Mouse (Mus musculus): ENCODE measurements around the gene Gm48551. TPM values are rescaled to one million over a fixed set of nuclear protein-coding genes. Genes with fewer than 3 reads are reported as not detected.

Gene Gm48551
- polyA plus RNA-seq, 1 experiment: 2.1 TPM

- TF ChIP-seq POLR2A (IDR thresholded peaks at IDR 0.05; ENCODE audit: low read depth, low read length): no peak
- TF ChIP-seq CTCF (conservative IDR thresholded peaks at IDR 0.05; ENCODE audit: insufficient read depth, insufficient read length, low read depth, low read length): no peak
- H3K27ac ChIP-seq (ENCODE audit: insufficient read depth, low read depth, low read length): peak overlapping the region; percentile 8; the same call in 1 of the 2 replicates
- no peaks in the 10 kb centered on the region for H3K36me3 ChIP-seq (ENCODE audit: control insufficient read depth, insufficient read depth, low read length)
- 61% methylated on average over 6 of the region's 6 CpGs for WGBS
- H3K4me1 ChIP-seq (ENCODE audit: control insufficient read depth, insufficient read depth, low read length): peaks cover 18% of the 10 kb centered on the region; the same call in 1 of the 2 replicates
- H3K27me3 ChIP-seq (replicated peaks; ENCODE audit: control insufficient read depth, insufficient read depth, low read length): no peaks in the 10 kb centered on the region
- no peak for DNase-seq
- H3K4me3 ChIP-seq (ENCODE audit: insufficient read depth, low read depth, low read length): no peak overlapping the region
Observed at GRCm38 (mm10) chr10:81392270-81392669, 8.0 kb downstream of the Gm48551 start.

- Histone ChIP-seq H3K4me3 (ENCODE audit: insufficient read depth, low read depth, low read length) (peak within 1 kb of the TSS; percentile 44), H3K36me3 (ENCODE audit: control insufficient read depth, insufficient read depth, low read length) (no peaks in the 10 kb centered on the region), H3K4me1 (ENCODE audit: control insufficient read depth, insufficient read depth, low read length) (peaks cover 18% of the 10 kb centered on the region; the same call in 1 of the 2 replicates), H3K27ac (ENCODE audit: insufficient read depth, low read depth, low read length) (peak within 1 kb of the TSS; percentile 57), H3K27me3 (replicated peaks; ENCODE audit: control insufficient read depth, insufficient read depth, low read length) (no peaks in the 10 kb centered on the region)
- DNase-seq: peak; percentile 90
- TF ChIP-seq POLR2A (IDR thresholded peaks at IDR 0.05; ENCODE audit: low read depth, low read length) (no peak), CTCF (conservative IDR thresholded peaks at IDR 0.05; ENCODE audit: insufficient read depth, insufficient read length, low read depth, low read length) (no peak)
- 30% methylated on average over 14 of the region's 14 CpGs for WGBS
Observed at GRCm38 (mm10) chr10:81392781-81393185, 8.5 kb downstream of the Gm48551 start, which contains the start of gene Smim24. TSS of gene Smim24 (plus strand) at chr10:81393051.

DNA sequence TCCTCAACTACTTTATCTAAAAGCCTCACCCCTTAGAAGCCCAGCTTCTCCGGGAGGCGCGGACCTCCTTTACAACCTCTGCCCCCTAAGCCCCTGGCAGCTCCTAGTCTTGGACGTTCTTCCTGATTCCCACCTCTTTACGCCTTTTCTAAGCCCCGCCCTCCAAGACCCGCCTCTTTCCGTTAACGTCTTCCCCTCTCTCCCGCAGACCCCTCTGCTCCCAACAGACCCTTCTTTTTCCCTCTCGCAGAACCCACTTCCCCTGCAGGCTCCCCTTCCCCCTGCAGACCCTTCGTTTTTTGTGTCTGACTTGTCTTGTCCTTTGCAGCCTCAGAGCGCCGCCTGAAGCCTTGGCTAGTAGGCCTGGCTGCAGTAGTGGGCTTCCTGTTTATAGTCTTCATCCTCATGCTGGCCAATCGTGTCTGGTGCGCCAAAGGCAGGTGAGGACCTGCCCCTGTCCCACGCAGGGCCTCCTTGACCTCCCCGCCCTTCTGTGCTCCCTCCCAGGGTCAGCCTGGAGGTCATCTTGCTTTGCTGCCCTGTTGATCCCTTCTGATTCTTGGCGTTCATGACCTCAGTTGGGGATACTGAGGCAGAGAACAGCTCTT lies 9.3 kb downstream of the Gm48551 start:
- TF ChIP-seq CTCF (conservative IDR thresholded peaks at IDR 0.05; ENCODE audit: insufficient read depth, insufficient read length, low read depth, low read length) (no peak), POLR2A (IDR thresholded peaks at IDR 0.05; ENCODE audit: low read depth, low read length) (no peak)
- peak; percentile 62 for DNase-seq
- Histone ChIP-seq H3K27me3 (replicated peaks; ENCODE audit: control insufficient read depth, insufficient read depth, low read length) (no peaks in the 10 kb centered on the region), H3K4me1 (ENCODE audit: control insufficient read depth, insufficient read depth, low read length) (peaks cover 18% of the 10 kb centered on the region; the same call in 1 of the 2 replicates), H3K4me3 (ENCODE audit: insufficient read depth, low read depth, low read length) (peak overlapping the region; percentile 44), H3K27ac (ENCODE audit: insufficient read depth, low read depth, low read length) (peak overlapping the region; percentile 29; the same call in 1 of the 2 replicates), H3K36me3 (ENCODE audit: control insufficient read depth, insufficient read depth, low read length) (no peaks in the 10 kb centered on the region)
- WGBS: 7% methylated on average over 19 of the region's 19 CpGs

DNA sequence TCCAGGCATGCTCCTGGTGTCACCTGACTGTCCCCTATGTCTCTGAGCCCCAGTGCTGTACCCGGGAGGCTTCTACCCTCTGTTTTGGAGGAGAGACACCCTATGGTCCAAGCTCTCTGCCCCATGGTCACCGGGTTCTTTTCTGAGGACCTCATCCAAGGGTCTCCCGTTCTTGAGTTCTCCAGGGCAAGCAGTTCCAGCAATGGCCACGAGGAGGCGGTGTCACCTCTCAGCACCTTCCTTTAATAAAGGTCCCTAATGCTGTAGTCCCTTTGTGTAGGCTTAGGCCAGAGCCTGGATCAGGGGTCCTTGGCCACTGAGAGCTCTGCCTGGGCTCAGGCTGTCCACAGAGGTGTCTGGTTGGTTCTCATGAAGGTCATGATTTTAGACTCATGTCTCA lies 10.9 kb downstream of the Gm48551 start:
- Histone ChIP-seq H3K4me1 (ENCODE audit: control insufficient read depth, insufficient read depth, low read length) (peaks cover 14% of the 10 kb centered on the region; the same call in 1 of the 2 replicates), H3K4me3 (ENCODE audit: insufficient read depth, low read depth, low read length) (no peak overlapping the region), H3K36me3 (ENCODE audit: control insufficient read depth, insufficient read depth, low read length) (peaks cover 2% of the 10 kb centered on the region), H3K27me3 (replicated peaks; ENCODE audit: control insufficient read depth, insufficient read depth, low read length) (no peaks in the 10 kb centered on the region), H3K27ac (ENCODE audit: insufficient read depth, low read depth, low read length) (no peak overlapping the region)
- WGBS: 18% methylated on average over 5 of the region's 5 CpGs
- TF ChIP-seq POLR2A (IDR thresholded peaks at IDR 0.05; ENCODE audit: low read depth, low read length): no peak
- TF ChIP-seq CTCF (conservative IDR thresholded peaks at IDR 0.05; ENCODE audit: insufficient read depth, insufficient read length, low read depth, low read length): peak; percentile 86
- peak; percentile 71 for DNase-seq

DNA sequence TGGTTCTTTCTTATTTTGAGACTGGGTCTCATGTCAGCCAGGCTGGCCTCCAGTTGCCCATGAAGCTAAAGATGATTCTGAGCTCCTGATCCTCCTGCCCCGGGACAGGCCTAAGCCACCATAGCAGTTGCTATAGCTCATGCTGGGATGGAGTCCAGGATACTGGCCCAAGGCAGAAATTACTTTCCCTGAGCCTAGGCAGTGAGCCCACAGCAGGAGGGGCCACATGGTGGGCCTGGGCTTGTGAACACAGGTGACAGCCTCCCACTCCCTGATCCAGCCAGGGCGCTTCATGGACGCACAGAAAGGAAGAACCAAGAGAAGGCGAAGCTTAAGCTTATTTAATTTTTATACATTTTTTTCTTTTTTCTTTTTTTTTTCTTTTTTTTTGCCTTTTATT lies 11.6 kb downstream of the Gm48551 start:
- TF ChIP-seq CTCF (conservative IDR thresholded peaks at IDR 0.05; ENCODE audit: insufficient read depth, insufficient read length, low read depth, low read length): no peak
- no peak for TF ChIP-seq POLR2A (IDR thresholded peaks at IDR 0.05; ENCODE audit: low read depth, low read length)
- Histone ChIP-seq H3K27ac (ENCODE audit: insufficient read depth, low read depth, low read length) (no peak overlapping the region), H3K27me3 (replicated peaks; ENCODE audit: control insufficient read depth, insufficient read depth, low read length) (no peaks in the 10 kb centered on the region), H3K4me1 (ENCODE audit: control insufficient read depth, insufficient read depth, low read length) (peaks cover 14% of the 10 kb centered on the region; the same call in 1 of the 2 replicates), H3K36me3 (ENCODE audit: control insufficient read depth, insufficient read depth, low read length) (peaks cover 9% of the 10 kb centered on the region), H3K4me3 (ENCODE audit: insufficient read depth, low read depth, low read length) (no peak overlapping the region)
- WGBS: 82% methylated on average over 4 of the region's 4 CpGs
- no peak for DNase-seq

DNA sequence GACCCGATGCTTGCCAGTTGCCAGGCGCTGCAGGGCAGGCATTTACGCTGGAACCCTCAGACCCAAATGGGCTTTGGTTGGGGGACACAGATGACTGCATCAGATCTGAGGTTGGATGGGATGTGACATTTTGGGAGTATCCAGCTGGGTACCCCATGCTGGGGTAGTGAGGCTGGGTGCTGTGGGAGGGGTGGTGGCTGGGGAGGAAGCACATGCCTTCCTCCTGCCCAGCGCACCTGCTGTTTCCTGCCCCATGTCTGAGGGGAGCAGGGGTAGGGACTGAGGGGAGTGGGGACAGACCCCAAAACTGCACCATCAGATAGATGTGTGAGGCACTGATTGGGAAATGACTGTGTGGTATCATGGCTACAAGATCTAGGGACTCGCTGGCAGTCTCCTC lies 12.5 kb downstream of the Gm48551 start:
- TF ChIP-seq CTCF (conservative IDR thresholded peaks at IDR 0.05; ENCODE audit: insufficient read depth, insufficient read length, low read depth, low read length) (no peak), POLR2A (IDR thresholded peaks at IDR 0.05; ENCODE audit: low read depth, low read length) (no peak)
- no peak for DNase-seq
- H3K27ac ChIP-seq (ENCODE audit: insufficient read depth, low read depth, low read length): no peak overlapping the region
- H3K4me3 ChIP-seq (ENCODE audit: insufficient read depth, low read depth, low read length): no peak overlapping the region
- H3K4me1 ChIP-seq (ENCODE audit: control insufficient read depth, insufficient read depth, low read length): peaks cover 20% of the 10 kb centered on the region; the same call in 1 of the 2 replicates
- peaks cover 9% of the 10 kb centered on the region for H3K36me3 ChIP-seq (ENCODE audit: control insufficient read depth, insufficient read depth, low read length)
- 86% methylated on average over 5 of the region's 5 CpGs for WGBS
- H3K27me3 ChIP-seq (replicated peaks; ENCODE audit: control insufficient read depth, insufficient read depth, low read length): no peaks in the 10 kb centered on the region

GRCm38 (mm10) chr10:81399296-81399695 lies 15.0 kb downstream of the Gm48551 start:
- DNase-seq: no peak
- peaks cover 16% of the 10 kb centered on the region for H3K4me1 ChIP-seq (ENCODE audit: control insufficient read depth, insufficient read depth, low read length)
- H3K27ac ChIP-seq (ENCODE audit: insufficient read depth, low read depth, low read length): no peak overlapping the region
- no peak overlapping the region for H3K4me3 ChIP-seq (ENCODE audit: insufficient read depth, low read depth, low read length)
- WGBS: 82% methylated on average over 5 of the region's 5 CpGs
- peaks cover 10% of the 10 kb centered on the region for H3K36me3 ChIP-seq (ENCODE audit: control insufficient read depth, insufficient read depth, low read length)
- no peak for TF ChIP-seq POLR2A (IDR thresholded peaks at IDR 0.05; ENCODE audit: low read depth, low read length)
- no peak for TF ChIP-seq CTCF (conservative IDR thresholded peaks at IDR 0.05; ENCODE audit: insufficient read depth, insufficient read length, low read depth, low read length)
- no peaks in the 10 kb centered on the region for H3K27me3 ChIP-seq (replicated peaks; ENCODE audit: control insufficient read depth, insufficient read depth, low read length)
